Mouse (Mus musculus) CD4-positive naive resting alpha-beta T cell, adult 76 days (primary cell): ENCODE measurements around the gene Spag17. TPM values are rescaled to one million over a fixed set of nuclear protein-coding genes. Genes with fewer than 3 reads are reported as not detected.

Experiments
- total RNA-seq: library from RNA; stranded (reverse); gene quantifications from one replicate; pipeline ENCODE4 v1.2.4, GENCODE M21; 2023

The Spag17 gene
- not detected for total RNA-seq

DNA sequence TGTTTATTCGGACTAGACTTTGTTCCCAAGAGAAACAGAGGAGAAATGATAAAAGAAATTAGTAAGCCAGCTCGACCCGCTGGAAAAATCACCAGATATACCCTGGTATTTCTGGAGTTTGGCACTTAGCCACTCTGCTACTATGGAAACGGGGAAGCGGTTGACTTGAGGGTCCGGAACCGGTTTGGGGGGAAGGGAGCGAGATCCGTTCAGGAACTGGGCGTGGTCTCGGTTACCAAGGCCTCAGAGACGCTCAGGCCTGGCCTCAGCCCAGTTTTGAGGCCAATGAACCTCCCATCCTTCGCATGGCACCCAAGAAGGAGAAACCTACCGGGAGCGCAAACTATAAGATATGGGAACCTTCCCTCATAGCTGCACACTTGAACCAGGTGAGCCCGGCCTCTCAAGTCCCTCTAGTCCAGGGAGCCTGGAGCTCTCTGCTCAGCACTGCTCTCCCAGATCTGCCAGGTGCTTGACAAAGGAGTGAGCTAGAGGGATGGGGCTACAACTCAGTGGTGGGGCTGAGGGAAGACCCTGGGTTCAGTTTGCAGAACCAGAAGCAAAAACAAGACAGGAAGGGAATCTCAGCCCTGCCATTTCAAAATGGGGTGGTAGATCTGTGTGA lies at the start of gene Spag17:
Gene Spag17, plus strand, starts transcription at position 220 of the 625 bp plus-strand sequence.

DNA sequence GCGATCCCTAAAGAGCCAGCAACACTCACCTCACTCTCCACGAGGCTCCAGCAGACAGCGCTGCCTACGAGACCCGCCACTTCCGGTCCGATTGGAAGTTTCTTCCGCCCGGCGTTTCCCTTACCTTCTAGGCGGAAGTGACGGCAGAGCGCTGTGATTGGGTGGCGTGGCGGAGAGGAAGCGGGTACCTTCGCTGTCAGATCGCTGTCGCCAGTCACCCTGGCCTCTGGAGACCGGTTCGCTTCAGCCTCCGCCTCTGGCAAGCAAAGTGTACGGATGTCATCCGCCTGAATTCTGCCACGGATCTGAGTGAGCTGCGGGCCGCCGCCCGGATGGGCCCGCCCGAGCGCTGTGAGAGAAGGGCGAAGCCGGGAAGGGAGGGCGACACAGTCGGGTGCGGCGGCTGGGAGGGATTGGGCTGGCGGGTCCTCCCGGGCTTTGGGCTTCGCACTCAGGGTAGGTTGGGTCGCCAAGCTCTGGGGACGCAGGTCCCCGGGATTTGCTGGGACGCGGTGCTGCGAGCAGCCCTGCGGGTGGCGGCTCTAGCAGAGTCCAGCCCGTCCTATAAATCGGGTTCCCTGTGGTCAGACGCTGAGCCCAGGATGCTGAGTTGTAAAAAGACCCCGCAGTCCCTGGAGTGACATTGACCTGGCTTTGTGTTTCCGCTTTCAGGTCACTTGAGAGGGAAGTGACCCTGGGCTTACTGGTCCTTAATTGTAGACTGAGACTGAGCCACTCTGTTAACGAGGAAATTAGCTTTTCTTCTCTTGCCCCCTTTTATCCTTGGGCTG lies 277.3 kb downstream of the Spag17 start, which contains the start of the genes Gdap2 and Wdr3:
Gene Gdap2, plus strand, starts transcription at position 67 of the 791 bp plus-strand sequence.
Gene Wdr3, minus strand, starts transcription at position 93 of the 791 bp plus-strand sequence.

